12 mouse cellular contexts compared by ENCODE assay signal in genomic region chr7:106815775-106816174, GRCm38 (mm10). TPM values are rescaled to one million over a fixed set of nuclear protein-coding genes. Genes with fewer than 3 reads are reported as not detected.
DNase-seq lines count a peak whose midpoint lies in the region; ATAC-seq and TF ChIP-seq lines count a peak whose summit lies in the region.
"Had no signal": no experiment of that assay in that cellular context is flagged by ENCODE, and none has a peak within 500 bp of the region (broad histone marks: within the 10 kb centered on the region; RNA-seq: fewer than 3 reads in every experiment).

No protein-coding gene starts in this region.

- 43% methylated on average over 2 of the region's 2 CpGs for WGBS in kidney, embryonic 16.5 days
- 24% methylated on average over 2 of the region's 2 CpGs for WGBS in liver, adult 2 months
- 79% methylated on average over 2 of the region's 2 CpGs for WGBS in forebrain, embryonic 10.5 days
- WGBS in forebrain, embryonic 15.5 days = 67% methylated on average over 2 of the region's 2 CpGs

- no peak for TF ChIP-seq POLR2A in liver, adult 2 months (IDR thresholded peaks at IDR 0.05; ENCODE audit: extremely low read depth, insufficient read depth, low read length)

- TF ChIP-seq CTCF in liver, adult 2 months (IDR thresholded peaks at IDR 0.05; ENCODE audit: low read depth, low read length) = peak; percentile 45

- no peaks in the 10 kb centered on the region for H3K79me2 ChIP-seq in liver, adult 2 months (ENCODE audit: control insufficient read depth, insufficient read depth, low read length)

- DNase-seq in kidney, postnatal 4 days = peak; percentile 4 to 6
- DNase-seq in CD4-positive, CD25-positive, alpha-beta regulatory T cell, adult 2 months (ENCODE audit: low read depth, low spot score) = peak; percentile 76
- peak; percentile 2 for DNase-seq in Muller cell, postnatal 12 days (ENCODE audit: inconsistent ontology term)
- peak; percentile 41 for DNase-seq in liver, adult 2 months (ENCODE audit: extremely low read depth, low read depth, low spot score)
- DNase-seq in MN1 (ENCODE audit: low spot score) = no peak
- no peak for DNase-seq in forebrain, embryonic 10.5 days (ENCODE audit: extremely low spot score, low spot score)

- H3K9me3 ChIP-seq in kidney, embryonic 16.5 days (ENCODE audit: low read length) = no peaks in the 10 kb centered on the region
- H3K9me3 ChIP-seq in forebrain, embryonic 10.5 days = no peaks in the 10 kb centered on the region
- H3K9me3 ChIP-seq in forebrain, embryonic 15.5 days = no peaks in the 10 kb centered on the region
- H3K9me3 ChIP-seq: liver, embryonic 15.5 days; neural tube, embryonic 13.5 days had no signal

- H3K27me3 ChIP-seq in kidney, embryonic 16.5 days (ENCODE audit: insufficient read depth, low read length) = no peaks in the 10 kb centered on the region
- H3K27me3 ChIP-seq in liver, adult 2 months (ENCODE audit: control insufficient read depth, insufficient read depth, low read length) = no peaks in the 10 kb centered on the region
- H3K27me3 ChIP-seq in forebrain, embryonic 10.5 days (ENCODE audit: poor library complexity, severe bottlenecking) = no peaks in the 10 kb centered on the region
- H3K27me3 ChIP-seq in forebrain, embryonic 15.5 days = no peaks in the 10 kb centered on the region
- H3K27me3 ChIP-seq: liver, embryonic 15.5 days; neural tube, embryonic 13.5 days had no signal

- no peak overlapping the region for H3K4me3 ChIP-seq in kidney, embryonic 16.5 days (ENCODE audit: low read length)
- no peak overlapping the region for H3K4me3 ChIP-seq in liver, adult 2 months (ENCODE audit: insufficient read depth, low read depth, low read length)
- H3K4me3 ChIP-seq in forebrain, embryonic 10.5 days = no peak overlapping the region
- no peak overlapping the region for H3K4me3 ChIP-seq in forebrain, embryonic 15.5 days
- H3K4me3 ChIP-seq: liver, embryonic 15.5 days; neural tube, embryonic 13.5 days had no signal

- no peak overlapping the region for H3K27ac ChIP-seq in kidney, embryonic 16.5 days (ENCODE audit: low read length)
- H3K27ac ChIP-seq in liver, adult 2 months (replicated peaks; ENCODE audit: insufficient read depth, low read depth, low read length) = no peak overlapping the region
- no peak overlapping the region for H3K27ac ChIP-seq in forebrain, embryonic 10.5 days
- no peak overlapping the region for H3K27ac ChIP-seq in forebrain, embryonic 15.5 days (replicated peaks)
- H3K27ac ChIP-seq: liver, embryonic 15.5 days; neural tube, embryonic 13.5 days had no signal

- no peak overlapping the region for H3K4me2 ChIP-seq in kidney, embryonic 16.5 days (replicated peaks; ENCODE audit: low read depth, low read length)
- no peak overlapping the region for H3K4me2 ChIP-seq in forebrain, embryonic 15.5 days (replicated peaks)
- H3K4me2 ChIP-seq: liver, embryonic 15.5 days; neural tube, embryonic 13.5 days had no signal

- H3K36me3 ChIP-seq in kidney, embryonic 16.5 days (ENCODE audit: insufficient read depth, low read length) = no peaks in the 10 kb centered on the region
- no peaks in the 10 kb centered on the region for H3K36me3 ChIP-seq in liver, adult 2 months (ENCODE audit: control insufficient read depth, insufficient read depth, low read length)
- H3K36me3 ChIP-seq in forebrain, embryonic 10.5 days (replicated peaks) = no peaks in the 10 kb centered on the region
- no peaks in the 10 kb centered on the region for H3K36me3 ChIP-seq in forebrain, embryonic 15.5 days
- H3K36me3 ChIP-seq: liver, embryonic 15.5 days; neural tube, embryonic 13.5 days had no signal

- no peak overlapping the region for H3K9ac ChIP-seq in kidney, embryonic 16.5 days (replicated peaks; ENCODE audit: low read length)
- no peak overlapping the region for H3K9ac ChIP-seq in liver, adult 2 months (ENCODE audit: low read depth, low read length)
- no peak overlapping the region for H3K9ac ChIP-seq in forebrain, embryonic 15.5 days (replicated peaks)
- H3K9ac ChIP-seq: liver, embryonic 15.5 days; neural tube, embryonic 13.5 days had no signal

- ATAC-seq in kidney, embryonic 16.5 days (ENCODE audit: low FRiP score, low TSS enrichment) = no peak
- no peak for ATAC-seq in forebrain, embryonic 15.5 days (replicated peaks)

- no peaks in the 10 kb centered on the region for H3K4me1 ChIP-seq in kidney, embryonic 16.5 days (ENCODE audit: insufficient read depth, low read length)
- no peaks in the 10 kb centered on the region for H3K4me1 ChIP-seq in liver, adult 2 months (ENCODE audit: control insufficient read depth, insufficient read depth, low read length)
- H3K4me1 ChIP-seq in forebrain, embryonic 10.5 days = no peaks in the 10 kb centered on the region
- no peaks in the 10 kb centered on the region for H3K4me1 ChIP-seq in forebrain, embryonic 15.5 days
- H3K4me1 ChIP-seq: liver, embryonic 15.5 days; neural tube, embryonic 13.5 days had no signal

RNA-seq across cellular contexts. Expression of gene Olfr701, which starts 1.8 kb away (rescaled TPM):
- polyA plus RNA-seq in kidney, embryonic 16.5 days (2015; fragmentation: Nextera tagmentation; extraction: Ambion mirVana) = not detected in 2 replicates
- not detected in 2 replicates for total RNA-seq in liver, adult 2 months (2014; rRNA removed)
- polyA plus RNA-seq in liver, adult 2 months (2012; rRNA removed) = not detected in 2 replicates
- polyA plus RNA-seq in forebrain, embryonic 10.5 days (2016; fragmentation: Nextera tagmentation; extraction: Ambion mirVana) = not detected in 2 replicates
- not detected in 2 replicates for polyA plus RNA-seq in forebrain, embryonic 15.5 days (2015; fragmentation: Nextera tagmentation; extraction: Ambion mirVana)
- total RNA-seq: heart, postnatal 25 days had no signal
- polyA plus RNA-seq: liver, embryonic 15.5 days; neural tube, embryonic 13.5 days; urinary bladder, adult 2 months had no signal

RNA-seq across cellular contexts. Expression of gene Olfr700, which starts 7.1 kb away (rescaled TPM):
- polyA plus RNA-seq in kidney, embryonic 16.5 days (2015; fragmentation: Nextera tagmentation; extraction: Ambion mirVana) = not detected in 2 replicates
- not detected in 2 replicates for total RNA-seq in liver, adult 2 months (2014; rRNA removed)
- not detected in 2 replicates for polyA plus RNA-seq in liver, adult 2 months (2012; rRNA removed)
- polyA plus RNA-seq in forebrain, embryonic 10.5 days (2016; fragmentation: Nextera tagmentation; extraction: Ambion mirVana) = not detected in 2 replicates
- polyA plus RNA-seq in forebrain, embryonic 15.5 days (2015; fragmentation: Nextera tagmentation; extraction: Ambion mirVana) = not detected in 2 replicates
- total RNA-seq: heart, postnatal 25 days had no signal
- polyA plus RNA-seq: liver, embryonic 15.5 days; neural tube, embryonic 13.5 days; urinary bladder, adult 2 months had no signal

RNA-seq across cellular contexts. Expression of gene Olfr702, which starts 17.9 kb away (rescaled TPM):
- not detected in 2 replicates for polyA plus RNA-seq in kidney, embryonic 16.5 days (2015; fragmentation: Nextera tagmentation; extraction: Ambion mirVana)
- total RNA-seq in liver, adult 2 months (2014; rRNA removed) = not detected in 2 replicates
- not detected in 2 replicates for polyA plus RNA-seq in liver, adult 2 months (2012; rRNA removed)
- not detected in 2 replicates for polyA plus RNA-seq in forebrain, embryonic 10.5 days (2016; fragmentation: Nextera tagmentation; extraction: Ambion mirVana)
- polyA plus RNA-seq in forebrain, embryonic 15.5 days (2015; fragmentation: Nextera tagmentation; extraction: Ambion mirVana) = not detected in 2 replicates
- total RNA-seq: heart, postnatal 25 days had no signal
- polyA plus RNA-seq: liver, embryonic 15.5 days; neural tube, embryonic 13.5 days; urinary bladder, adult 2 months had no signal

RNA-seq across cellular contexts. Expression of gene Olfr699, which starts 22.8 kb away (rescaled TPM):
- not detected in 2 replicates for polyA plus RNA-seq in kidney, embryonic 16.5 days (2015; fragmentation: Nextera tagmentation; extraction: Ambion mirVana)
- not detected in 2 replicates for total RNA-seq in liver, adult 2 months (2014; rRNA removed)
- polyA plus RNA-seq in liver, adult 2 months (2012; rRNA removed) = not detected in 2 replicates
- not detected in 2 replicates for polyA plus RNA-seq in forebrain, embryonic 10.5 days (2016; fragmentation: Nextera tagmentation; extraction: Ambion mirVana)
- polyA plus RNA-seq in forebrain, embryonic 15.5 days (2015; fragmentation: Nextera tagmentation; extraction: Ambion mirVana) = not detected in 2 replicates
- total RNA-seq: heart, postnatal 25 days had no signal
- polyA plus RNA-seq: liver, embryonic 15.5 days; neural tube, embryonic 13.5 days; urinary bladder, adult 2 months had no signal

RNA-seq across cellular contexts. Expression of gene Olfr703, which starts 27.4 kb away (rescaled TPM):
- polyA plus RNA-seq in kidney, embryonic 16.5 days (2015; fragmentation: Nextera tagmentation; extraction: Ambion mirVana) = not detected in 2 replicates
- not detected in 2 replicates for total RNA-seq in liver, adult 2 months (2014; rRNA removed)
- polyA plus RNA-seq in liver, adult 2 months (2012; rRNA removed) = not detected in 2 replicates
- not detected in 2 replicates for polyA plus RNA-seq in forebrain, embryonic 10.5 days (2016; fragmentation: Nextera tagmentation; extraction: Ambion mirVana)
- polyA plus RNA-seq in forebrain, embryonic 15.5 days (2015; fragmentation: Nextera tagmentation; extraction: Ambion mirVana) = not detected in 2 replicates
- total RNA-seq: heart, postnatal 25 days had no signal
- polyA plus RNA-seq: liver, embryonic 15.5 days; neural tube, embryonic 13.5 days; urinary bladder, adult 2 months had no signal

Comparison
In these comparisons a context has a peak if more than half of its experiments do, and no peak if none do; other contexts are left out.
1. DNase-seq: peak in kidney, postnatal 4 days (2 of 2), CD4-positive, CD25-positive, alpha-beta regulatory T cell, adult 2 months (single experiment), Muller cell, postnatal 12 days (single experiment) and liver, adult 2 months (single experiment); none in MN1 (single experiment) and forebrain, embryonic 10.5 days (single experiment).